Mouse (Mus musculus) monocyte, adult 5-6 weeks (primary cell): ENCODE results near the gene Prr30. TPM values are rescaled to one million over a fixed set of nuclear protein-coding genes. Genes with fewer than 3 reads are reported as not detected.
"Not testable (repeated sequence)": the region's sequence is repeated elsewhere in the genome, so short reads cannot be mapped to it uniquely, and the experiment has no call there.

ENCODE experiments used
- ATAC-seq: fragments of 153-309, 156-312 bp; replicated peaks from 2 replicates; pipeline ENCODE4 v1.8.0; 2017; ENCODE audit warnings: mild to moderate bottlenecking; ENCODE audit not compliant: low TSS enrichment, insufficient number of reproducible peaks, severe bottlenecking, poor library complexity, low FRiP score
- total RNA-seq: library from RNA; stranded (forward); fragments of 200-1000, 200-491, 200-594 nt; gene quantifications from 3 replicates; pipeline ENCODE4 v1.2.3, GENCODE M21; 2017

Gene Prr30
- not detected in 3 replicates for total RNA-seq

DNA sequence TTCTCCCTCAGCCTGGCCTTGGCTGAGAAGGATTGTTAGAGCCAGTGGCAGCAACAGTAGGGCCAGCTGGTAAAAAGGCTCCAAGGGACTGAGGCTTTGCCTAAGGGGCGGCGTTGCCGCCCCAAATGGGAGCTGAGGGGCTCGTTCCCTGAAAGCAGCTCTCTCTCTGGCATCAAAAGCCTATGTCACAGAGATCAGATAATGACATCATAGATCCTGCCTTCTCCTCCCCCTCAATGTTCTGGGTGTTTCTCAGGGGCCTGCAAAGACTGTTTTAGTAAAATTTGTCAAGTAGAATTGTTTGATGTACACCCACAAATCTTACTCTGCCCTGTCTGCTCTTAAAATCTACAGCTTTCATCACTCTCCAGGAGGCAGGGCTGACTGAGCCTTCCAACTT, at the start of gene Prr30:
Prr30 (minus strand) TSS at position 101 of the 400 bp plus-strand sequence.
- ATAC-seq = no peak

DNA sequence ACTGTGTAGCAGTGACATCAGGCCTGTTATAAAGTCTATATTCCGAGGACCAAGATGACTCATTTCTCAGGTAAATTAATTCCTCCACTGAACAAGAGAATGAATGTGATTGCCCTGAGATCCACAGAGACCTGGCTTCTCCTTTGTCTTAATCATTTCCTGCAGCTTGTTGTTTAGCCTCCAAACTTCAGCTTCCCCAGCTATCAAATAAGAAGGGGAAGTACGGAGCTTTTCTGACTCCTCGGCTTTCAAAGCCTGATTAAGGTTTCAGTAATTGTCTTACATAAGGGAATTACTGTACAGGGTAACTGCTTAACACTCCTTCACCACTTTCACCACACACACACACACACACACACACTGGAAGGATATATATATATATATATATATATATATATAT, 46.7 kb upstream of the Prr30 start:
- no peak for ATAC-seq

DNA sequence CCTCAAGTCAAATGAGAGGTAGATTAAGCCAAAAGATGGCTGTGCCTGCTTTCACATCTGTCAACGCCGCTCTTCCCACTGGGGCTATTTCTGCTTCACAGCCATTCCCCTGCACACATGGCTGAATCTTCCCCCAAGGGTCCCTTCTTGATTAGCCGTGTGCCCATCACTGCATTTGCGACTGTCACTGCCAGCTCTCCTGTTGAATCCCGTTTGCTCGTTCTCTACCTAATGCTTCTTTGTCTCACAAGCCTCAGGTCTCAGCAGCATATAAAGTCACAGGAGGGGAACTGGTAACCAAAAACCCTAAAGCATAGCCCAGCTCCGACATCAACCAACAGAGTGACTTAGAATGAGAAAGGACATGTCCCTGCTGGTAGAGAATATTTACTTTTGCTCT, 45.6 kb upstream of the Prr30 start:
- ATAC-seq = no peak

DNA sequence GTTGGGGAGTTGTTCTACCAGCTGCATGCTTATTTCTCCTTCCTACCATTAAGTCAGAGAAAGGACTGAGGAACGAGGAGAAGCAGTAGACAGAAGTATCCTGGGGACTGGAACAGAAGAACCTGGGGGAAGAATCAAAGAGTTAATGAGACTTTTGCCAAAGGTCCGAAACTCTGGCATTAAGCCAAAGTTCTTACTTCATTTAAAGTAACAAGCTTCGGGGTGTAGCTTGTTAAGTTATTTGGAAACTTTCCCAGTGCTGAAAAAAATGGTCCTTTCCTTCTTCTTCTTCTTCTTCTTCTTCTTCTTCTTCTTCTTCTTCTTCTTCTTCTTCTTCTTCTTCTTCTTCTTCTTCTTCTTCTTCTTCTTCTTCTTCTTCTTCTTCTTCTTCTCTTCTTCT, 44.3 kb upstream of the Prr30 start:
- ATAC-seq = not testable (repeated sequence)

DNA sequence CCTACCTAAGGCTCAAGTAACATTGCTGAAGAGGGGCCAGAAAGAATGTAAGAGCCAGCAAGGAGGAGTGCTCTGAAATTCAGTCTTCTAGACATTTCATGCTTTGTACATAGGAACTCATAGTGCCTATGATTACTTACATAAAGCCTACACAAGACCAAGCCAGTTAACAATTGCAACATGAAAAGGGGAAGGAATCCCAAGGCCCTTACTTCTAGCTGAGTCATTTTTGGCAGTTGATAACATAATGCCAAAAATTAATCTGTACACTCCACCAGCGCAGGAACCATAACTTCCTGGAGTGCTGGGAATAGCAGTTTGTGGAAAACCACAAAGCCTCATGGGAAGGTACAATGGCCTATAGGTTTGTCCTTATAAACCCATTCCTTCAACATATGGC, 37.8 kb upstream of the Prr30 start:
- ATAC-seq = no peak

DNA sequence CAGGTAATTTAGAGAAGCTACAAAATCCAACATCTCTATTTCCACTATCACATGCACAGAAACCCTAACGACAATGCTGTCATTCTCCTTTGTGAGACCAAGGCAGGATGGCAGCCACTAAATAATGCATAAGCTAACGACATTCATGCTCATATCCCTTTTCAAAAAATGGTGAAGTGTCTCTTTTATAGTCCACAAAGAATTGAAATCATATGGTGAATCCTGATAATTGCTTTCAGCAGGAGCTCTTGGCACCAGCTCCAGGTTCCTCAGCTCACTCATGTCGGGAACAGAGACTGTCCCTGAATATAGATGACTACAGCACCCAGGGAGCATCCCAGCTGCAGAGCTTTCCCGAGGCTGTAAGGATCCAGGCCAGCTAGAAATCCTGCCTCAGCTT, 28.9 kb upstream of the Prr30 start:
- no peak for ATAC-seq

DNA sequence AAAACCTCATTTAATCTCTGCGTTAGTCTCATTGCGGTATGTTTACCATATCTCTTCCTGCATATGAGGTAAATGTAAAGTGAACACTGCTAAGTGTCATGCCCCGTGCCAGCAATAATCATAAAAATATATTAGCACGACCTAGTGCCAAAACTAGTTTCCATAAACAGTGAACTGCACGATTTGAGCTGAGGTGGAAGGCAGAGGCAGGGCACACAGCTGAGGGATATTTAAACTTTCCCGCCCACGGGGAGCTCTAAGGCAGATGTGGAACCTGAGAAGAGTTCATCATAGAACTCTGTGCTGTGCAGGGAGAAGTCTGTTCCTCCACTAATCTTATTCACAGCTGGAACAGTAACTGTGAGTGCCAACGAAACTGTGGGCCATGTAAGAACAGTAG, 22.2 kb upstream of the Prr30 start:
- ATAC-seq = no peak

DNA sequence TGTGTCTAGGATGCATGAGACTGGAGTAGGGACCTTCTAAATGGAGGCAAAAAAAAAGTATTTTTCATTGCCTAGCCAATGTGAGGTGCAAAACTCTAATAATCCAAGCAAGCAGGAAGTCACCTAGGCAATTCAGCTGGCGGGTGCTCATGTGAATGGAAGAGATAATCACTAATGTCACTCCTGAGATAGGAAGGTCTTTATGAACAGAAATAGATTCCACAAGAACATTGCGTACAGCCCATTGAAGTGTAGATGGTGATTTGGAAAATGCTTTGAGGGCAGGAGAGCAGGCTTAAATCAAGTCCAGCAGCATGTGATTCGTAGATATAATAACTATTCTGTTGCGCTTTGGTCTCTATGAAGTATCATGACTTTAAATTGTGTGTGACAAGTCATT, 27.9 kb downstream of the Prr30 start:
- no peak for ATAC-seq
